Mouse (Mus musculus): ENCODE measurements around the gene Wdtc1. TPM values are rescaled to one million over a fixed set of nuclear protein-coding genes. Genes with fewer than 3 reads are reported as not detected.
A peak's percentile ranks its signal among the peaks of the same experiment; 100 is the strongest.

Gene Wdtc1
- polyA plus RNA-seq, 1 experiment from 2014 or later, result 21.1 TPM

- H3K4me2 ChIP-seq, result no peak overlapping the region
- 0 out of 2 replicates have a peak, but pooled peaks cover 3% of the 10 kb centered on the region for H3K4me1 ChIP-seq
- no peak overlapping the region for H3K27ac ChIP-seq
- H3K27me3 ChIP-seq, result no peaks in the 10 kb centered on the region
- no peaks in the 10 kb centered on the region for H3K36me3 ChIP-seq (replicated peaks)
- H3K4me3 ChIP-seq (replicated peaks), result no peak overlapping the region
- H3K9me3 ChIP-seq, result no peaks in the 10 kb centered on the region
- H3K9ac ChIP-seq, result no peak overlapping the region
- ATAC-seq (ENCODE audit: low FRiP score), result no peak
- 92% methylated on average over 16 of the region's 16 CpGs for WGBS
Measured at GRCm38 (mm10) chr4:133388781-133389552, 35.7 kb upstream of the Wdtc1 start.

GRCm38 (mm10) chr4:133387053-133387452 lies 33.8 kb upstream of the Wdtc1 start:
- ATAC-seq (ENCODE audit: low FRiP score), result no peak
- H3K27me3 ChIP-seq, result no peaks in the 10 kb centered on the region

GRCm38 (mm10) chr4:133386061-133386797 lies 32.9 kb upstream of the Wdtc1 start:
- Histone ChIP-seq H3K27me3 (no peaks in the 10 kb centered on the region), H3K4me1 (0 out of 2 replicates have a peak, but pooled peaks cover 4% of the 10 kb centered on the region), H3K36me3 (replicated peaks) (no peaks in the 10 kb centered on the region), H3K9ac (no peak overlapping the region), H3K4me3 (replicated peaks) (no peak overlapping the region), H3K4me2 (no peak overlapping the region), H3K27ac (no peak overlapping the region), H3K9me3 (no peaks in the 10 kb centered on the region)
- ATAC-seq (ENCODE audit: low FRiP score), result no peak
- 71% methylated on average over 7 of the region's 7 CpGs for WGBS

More at GRCm38 (mm10) chr4:133387053-133387452, 33.8 kb upstream of the Wdtc1 start:
- 0 out of 2 replicates have a peak, but pooled peaks cover 3% of the 10 kb centered on the region for H3K4me1 ChIP-seq
- no peak overlapping the region for H3K4me3 ChIP-seq (replicated peaks)
- H3K9ac ChIP-seq, result no peak overlapping the region
- no peaks in the 10 kb centered on the region for H3K36me3 ChIP-seq (replicated peaks)
- H3K9me3 ChIP-seq, result no peaks in the 10 kb centered on the region
- no peak overlapping the region for H3K4me2 ChIP-seq
- H3K27ac ChIP-seq, result no peak overlapping the region

- no peaks in the 10 kb centered on the region for H3K27me3 ChIP-seq
- no peak overlapping the region for H3K9ac ChIP-seq
- no peaks in the 10 kb centered on the region for H3K36me3 ChIP-seq (replicated peaks)
- ATAC-seq (ENCODE audit: low FRiP score), result no peak
- H3K9me3 ChIP-seq, result no peaks in the 10 kb centered on the region
- no peak overlapping the region for H3K4me3 ChIP-seq (replicated peaks)
- WGBS, result 87% methylated on average over 8 of the region's 8 CpGs
- no peak overlapping the region for H3K27ac ChIP-seq
- no peak overlapping the region for H3K4me2 ChIP-seq
- peaks cover 40% of the 10 kb centered on the region for H3K4me1 ChIP-seq
Measured at GRCm38 (mm10) chr4:133381141-133381540, 27.9 kb upstream of the Wdtc1 start.

- Histone ChIP-seq H3K4me1 (peaks cover 47% of the 10 kb centered on the region), H3K27ac (no peak overlapping the region)
Measured at GRCm38 (mm10) chr4:133380532-133380931, 27.3 kb upstream of the Wdtc1 start.

GRCm38 (mm10) chr4:133379861-133380260 lies 26.6 kb upstream of the Wdtc1 start:
- Histone ChIP-seq H3K27ac (no peak overlapping the region), H3K36me3 (replicated peaks) (peaks cover 5% of the 10 kb centered on the region), H3K4me3 (replicated peaks) (no peak overlapping the region), H3K27me3 (no peaks in the 10 kb centered on the region), H3K4me2 (no peak overlapping the region), H3K9me3 (no peaks in the 10 kb centered on the region), H3K9ac (no peak overlapping the region), H3K4me1 (peaks cover 53% of the 10 kb centered on the region)
- 75% methylated on average over 3 of the region's 3 CpGs for WGBS
- ATAC-seq (ENCODE audit: low FRiP score), result no peak

More at GRCm38 (mm10) chr4:133380532-133380931, 27.3 kb upstream of the Wdtc1 start:
- Histone ChIP-seq H3K4me3 (replicated peaks) (no peak overlapping the region), H3K9me3 (no peaks in the 10 kb centered on the region), H3K36me3 (replicated peaks) (no peaks in the 10 kb centered on the region), H3K4me2 (no peak overlapping the region), H3K9ac (no peak overlapping the region), H3K27me3 (no peaks in the 10 kb centered on the region)
- 59% methylated on average over 6 of the region's 6 CpGs for WGBS
- no peak for ATAC-seq (ENCODE audit: low FRiP score)

- WGBS, result 35% methylated on average over 5 of the region's 5 CpGs
- H3K4me2 ChIP-seq, result no peak overlapping the region
- H3K9me3 ChIP-seq, result no peaks in the 10 kb centered on the region
- no peak overlapping the region for H3K9ac ChIP-seq
- peaks cover 56% of the 10 kb centered on the region for H3K4me1 ChIP-seq
- ATAC-seq (ENCODE audit: low FRiP score), result no peak
- peak overlapping the region; percentile 65; the same call in 1 of the 2 replicates for H3K27ac ChIP-seq
- H3K27me3 ChIP-seq, result no peaks in the 10 kb centered on the region
- peaks cover 8% of the 10 kb centered on the region for H3K36me3 ChIP-seq (replicated peaks)
- no peak overlapping the region for H3K4me3 ChIP-seq (replicated peaks)
Measured at GRCm38 (mm10) chr4:133379046-133379347, 25.7 kb upstream of the Wdtc1 start.

GRCm38 (mm10) chr4:133378236-133379045 lies 25.2 kb upstream of the Wdtc1 start:
- ATAC-seq (ENCODE audit: low FRiP score), result peak; percentile 60; the same call in 1 of the 2 replicates
- H3K4me3 ChIP-seq (replicated peaks), result no peak overlapping the region
- peaks cover 8% of the 10 kb centered on the region for H3K36me3 ChIP-seq (replicated peaks)
- peaks cover 60% of the 10 kb centered on the region for H3K4me1 ChIP-seq
- peak overlapping the region; percentile 10; the same call in 1 of the 2 replicates for H3K4me2 ChIP-seq
- H3K27ac ChIP-seq, result peak overlapping the region; percentile 65; the same call in 1 of the 2 replicates
- H3K9ac ChIP-seq, result peak overlapping the region; percentile 41
- no peaks in the 10 kb centered on the region for H3K9me3 ChIP-seq
- 8% methylated on average over 13 of the region's 13 CpGs for WGBS
- H3K27me3 ChIP-seq, result no peaks in the 10 kb centered on the region

- WGBS, result 67% methylated on average over 10 of the region's 10 CpGs
- H3K27ac ChIP-seq, result no peak overlapping the region
Measured at GRCm38 (mm10) chr4:133375812-133376577, 22.7 kb upstream of the Wdtc1 start.

GRCm38 (mm10) chr4:133374011-133374410 lies 20.7 kb upstream of the Wdtc1 start:
- ATAC-seq (ENCODE audit: low FRiP score), result no peak
- no peak overlapping the region for H3K4me2 ChIP-seq
- whole genome bisulfite sequencing, result 82% methylated on average over 4 of the region's 4 CpGs
- H3K27me3 ChIP-seq, result no peaks in the 10 kb centered on the region
- H3K36me3 ChIP-seq (replicated peaks), result peaks cover 8% of the 10 kb centered on the region
- peaks cover 76% of the 10 kb centered on the region for H3K4me1 ChIP-seq
- no peak overlapping the region for H3K9ac ChIP-seq
- H3K9me3 ChIP-seq, result no peaks in the 10 kb centered on the region
- no peak overlapping the region for H3K4me3 ChIP-seq (replicated peaks)
- no peak overlapping the region for H3K27ac ChIP-seq

More at GRCm38 (mm10) chr4:133375812-133376577, 22.7 kb upstream of the Wdtc1 start:
- Histone ChIP-seq H3K4me1 (peaks cover 81% of the 10 kb centered on the region), H3K4me3 (replicated peaks) (no peak overlapping the region), H3K4me2 (no peak overlapping the region), H3K9me3 (no peaks in the 10 kb centered on the region), H3K27me3 (no peaks in the 10 kb centered on the region), H3K36me3 (replicated peaks) (peaks cover 8% of the 10 kb centered on the region), H3K9ac (no peak overlapping the region)
- no peak for ATAC-seq (ENCODE audit: low FRiP score)

- Histone ChIP-seq H3K4me1 (peaks cover 59% of the 10 kb centered on the region), H3K9ac (peak overlapping the region; percentile 39; the same call in 1 of the 2 replicates), H3K9me3 (no peaks in the 10 kb centered on the region), H3K36me3 (replicated peaks) (peaks cover 8% of the 10 kb centered on the region), H3K4me3 (replicated peaks) (no peak overlapping the region), H3K27ac (no peak overlapping the region), H3K27me3 (no peaks in the 10 kb centered on the region), H3K4me2 (peak overlapping the region; percentile 81)
- WGBS, result 78% methylated on average over 6 of the region's 6 CpGs
- no peak for ATAC-seq (ENCODE audit: low FRiP score)
Measured at GRCm38 (mm10) chr4:133372278-133372665, 19.0 kb upstream of the Wdtc1 start.

Data from forebrain, embryonic 12.5 days (tissue).